Mouse (Mus musculus): ENCODE results near the gene Rtn3. TPM values are rescaled to one million over a fixed set of nuclear protein-coding genes. Genes with fewer than 3 reads are reported as not detected.

Rtn3 gene
- total RNA-seq, 2 experiments from 2014 or later = 80.4 to 166 TPM

DNA sequence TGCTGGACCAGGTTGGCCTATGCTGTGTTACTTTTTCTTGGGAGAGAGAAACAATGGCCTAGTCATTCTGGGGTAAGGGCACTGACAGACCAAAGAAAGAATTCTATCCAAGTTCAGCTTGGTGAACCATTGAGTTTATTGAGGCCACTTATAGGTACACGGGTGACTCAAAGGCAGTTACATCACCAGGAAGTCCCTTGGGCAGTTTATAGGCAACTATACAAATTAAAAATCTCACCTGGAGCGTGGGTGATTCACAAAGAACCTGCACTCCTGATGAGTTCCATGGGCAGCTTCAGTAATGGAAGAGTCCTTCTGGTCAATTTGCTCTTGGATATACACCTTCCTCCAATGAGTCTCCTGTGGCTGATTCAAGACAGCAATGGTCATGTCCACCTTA, 9.6 kb upstream of the Rtn3 start:
- ATAC-seq (replicated peaks; ENCODE audit: poor library complexity, severe bottlenecking) = no peak

GRCm38 (mm10) chr19:7491960-7492359, 8.9 kb upstream of the Rtn3 start:
- ATAC-seq (replicated peaks; ENCODE audit: poor library complexity, severe bottlenecking) = no peak

DNA sequence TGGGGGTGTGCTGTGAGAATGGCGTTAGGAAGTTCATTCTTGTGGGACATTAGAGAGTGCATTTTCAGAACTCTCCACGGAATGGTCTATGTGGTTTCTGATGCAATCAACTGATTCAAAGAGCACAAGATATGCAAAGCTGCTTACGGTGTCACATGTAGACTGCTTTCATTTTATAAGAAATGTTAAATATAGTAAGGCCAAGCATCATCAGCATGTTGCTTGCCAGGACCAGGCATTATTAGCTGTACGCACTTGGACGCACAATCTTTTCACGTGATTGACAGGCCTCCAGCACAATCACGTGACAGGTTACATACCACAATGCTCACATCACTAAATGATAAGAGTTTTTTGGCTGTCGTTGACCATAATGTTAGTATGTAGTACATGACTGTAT, 4.6 kb upstream of the Rtn3 start:
- ATAC-seq (replicated peaks; ENCODE audit: poor library complexity, severe bottlenecking) = peak; percentile 56

GRCm38 (mm10) chr19:7484076-7484475, 995 bp upstream of the Rtn3 start:
- no peak for ATAC-seq (replicated peaks; ENCODE audit: poor library complexity, severe bottlenecking)

DNA sequence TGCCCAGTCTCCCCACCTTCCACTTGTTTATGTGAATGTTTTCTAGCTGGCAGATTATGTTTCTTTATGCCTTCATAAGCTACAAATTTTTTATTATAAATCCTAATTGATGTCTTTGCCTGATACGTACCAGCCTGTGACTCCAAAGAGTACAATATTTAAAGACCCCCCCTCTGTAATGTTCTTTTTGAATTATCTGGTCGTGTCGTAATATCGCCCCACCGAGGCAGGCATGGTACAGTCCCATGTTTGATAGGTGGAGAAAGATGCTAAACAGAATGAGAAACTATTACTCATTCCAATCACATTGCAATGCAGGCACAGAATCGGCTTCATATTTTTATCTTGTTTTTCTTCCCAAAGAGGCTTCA, 416 bp upstream of the Rtn3 start:
- ATAC-seq (replicated peaks; ENCODE audit: poor library complexity, severe bottlenecking) = peak; percentile 15; the same call in 1 of the 2 replicates

- no peak for ATAC-seq (replicated peaks; ENCODE audit: poor library complexity, severe bottlenecking)
Observed at GRCm38 (mm10) chr19:7482266-7482598, 849 bp downstream of the Rtn3 start.

DNA sequence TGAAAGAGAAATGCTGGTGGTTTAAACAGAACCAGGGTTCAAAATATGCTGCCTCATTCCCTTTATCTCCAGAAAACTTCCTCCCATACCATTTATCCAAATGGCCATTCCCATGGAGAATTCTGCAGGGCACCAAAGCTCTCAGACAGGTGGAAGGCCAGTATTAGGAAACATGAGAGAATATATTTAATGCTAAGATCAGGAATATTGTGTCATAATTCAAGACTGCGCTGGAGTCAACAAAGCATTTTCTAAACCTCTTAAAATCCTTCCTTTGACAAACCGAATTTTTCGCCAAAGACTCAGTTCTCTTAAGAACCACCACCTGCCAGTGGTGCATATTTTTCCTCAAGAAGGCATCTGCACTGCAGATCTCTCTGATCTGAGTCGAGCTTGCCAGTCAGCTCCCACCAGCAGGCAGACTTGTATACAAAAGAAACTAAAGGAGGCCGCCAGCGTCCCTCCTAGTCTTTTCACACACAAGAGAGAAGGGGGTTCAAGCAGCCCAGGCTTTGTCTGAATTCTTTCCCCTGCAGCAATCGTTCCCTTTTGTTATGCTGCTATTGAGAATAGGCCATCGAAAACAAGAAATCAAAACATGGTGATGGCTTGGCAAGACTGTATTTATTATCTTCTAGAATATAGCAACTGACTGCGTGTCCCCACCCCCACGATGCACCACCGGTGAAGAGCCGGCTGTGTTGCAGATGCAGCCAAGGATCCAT, 1.4 kb downstream of the Rtn3 start:
- no peak for ATAC-seq (replicated peaks; ENCODE audit: poor library complexity, severe bottlenecking)

- no peak for ATAC-seq (replicated peaks; ENCODE audit: poor library complexity, severe bottlenecking)
Observed at GRCm38 (mm10) chr19:7479751-7480248, 3.3 kb downstream of the Rtn3 start.

- no peak for ATAC-seq (replicated peaks; ENCODE audit: poor library complexity, severe bottlenecking)
Observed at GRCm38 (mm10) chr19:7470643-7471042, 12.4 kb downstream of the Rtn3 start.

- ATAC-seq (replicated peaks; ENCODE audit: poor library complexity, severe bottlenecking) = peak; percentile 66
Observed at GRCm38 (mm10) chr19:7467915-7468314, 15.2 kb downstream of the Rtn3 start.

- ATAC-seq (replicated peaks; ENCODE audit: poor library complexity, severe bottlenecking) = no peak
Observed at GRCm38 (mm10) chr19:7459370-7459769, 23.7 kb downstream of the Rtn3 start.

GRCm38 (mm10) chr19:7458901-7459300, 24.2 kb downstream of the Rtn3 start:
- ATAC-seq (replicated peaks; ENCODE audit: poor library complexity, severe bottlenecking) = no peak

DNA sequence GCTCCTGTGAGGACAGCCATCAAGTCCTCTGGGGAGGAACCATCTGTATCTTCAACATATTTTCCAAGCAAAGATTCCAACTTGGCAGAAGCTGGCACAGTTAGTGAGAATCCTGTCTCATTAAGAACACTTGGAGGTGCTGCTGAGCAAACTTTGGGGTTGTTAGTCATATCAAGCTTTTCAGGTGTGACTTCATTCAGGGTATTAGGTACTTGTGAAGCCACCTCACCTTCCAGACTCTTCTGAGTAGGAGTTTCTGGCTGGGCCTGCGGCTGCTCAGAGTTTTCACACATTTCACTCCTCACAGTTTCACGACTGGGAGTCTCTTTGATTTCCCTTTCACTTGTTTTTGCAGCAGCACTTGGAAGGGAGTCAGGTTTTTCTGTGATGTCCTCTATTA, 26.3 kb downstream of the Rtn3 start:
- ATAC-seq (replicated peaks; ENCODE audit: poor library complexity, severe bottlenecking) = no peak

- no peak for ATAC-seq (replicated peaks; ENCODE audit: poor library complexity, severe bottlenecking)
Observed at GRCm38 (mm10) chr19:7445596-7445995, 37.5 kb downstream of the Rtn3 start.

DNA sequence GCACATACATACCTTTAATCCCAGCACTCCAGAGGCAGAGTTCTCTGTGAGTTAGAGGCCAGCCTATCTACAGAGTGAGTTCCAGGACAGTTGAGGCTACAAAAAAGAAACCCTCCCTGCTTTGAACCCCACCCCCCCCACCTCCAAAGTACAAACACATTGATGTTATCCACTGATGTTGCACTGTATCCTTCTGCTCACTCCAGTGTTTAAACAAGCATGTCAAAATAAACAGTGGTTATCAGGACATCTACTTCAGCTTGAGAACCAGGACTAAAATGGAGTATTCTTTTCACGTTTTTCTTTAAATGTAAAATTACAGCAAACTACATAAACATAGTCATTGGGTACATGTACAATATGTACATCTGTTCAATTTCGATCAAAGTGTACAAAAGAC, 38.0 kb downstream of the Rtn3 start:
- ATAC-seq (replicated peaks; ENCODE audit: poor library complexity, severe bottlenecking) = no peak

GRCm38 (mm10) chr19:7441493-7441892, 41.6 kb downstream of the Rtn3 start:
- peak; percentile 62 for ATAC-seq (replicated peaks; ENCODE audit: poor library complexity, severe bottlenecking)

DNA sequence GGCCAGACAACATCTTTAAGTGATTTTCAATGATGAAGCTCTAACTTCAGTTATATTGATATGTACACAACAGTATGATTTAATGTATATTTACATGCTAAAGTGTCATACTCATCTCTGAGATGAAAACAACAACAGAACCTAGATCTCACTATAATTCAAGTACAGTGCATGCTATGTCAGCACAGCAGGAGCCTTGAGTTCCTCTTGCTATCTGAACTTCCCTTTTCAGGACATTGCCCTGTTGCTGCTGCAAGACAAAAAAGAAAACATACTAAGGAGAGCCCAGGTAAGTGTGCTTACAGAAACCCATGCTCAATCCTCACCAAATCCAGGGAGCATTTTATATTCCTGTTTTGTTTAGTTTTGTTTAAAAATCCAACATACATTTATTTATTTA, 44.8 kb downstream of the Rtn3 start:
- peak; percentile 53 for ATAC-seq (replicated peaks; ENCODE audit: poor library complexity, severe bottlenecking)

DNA sequence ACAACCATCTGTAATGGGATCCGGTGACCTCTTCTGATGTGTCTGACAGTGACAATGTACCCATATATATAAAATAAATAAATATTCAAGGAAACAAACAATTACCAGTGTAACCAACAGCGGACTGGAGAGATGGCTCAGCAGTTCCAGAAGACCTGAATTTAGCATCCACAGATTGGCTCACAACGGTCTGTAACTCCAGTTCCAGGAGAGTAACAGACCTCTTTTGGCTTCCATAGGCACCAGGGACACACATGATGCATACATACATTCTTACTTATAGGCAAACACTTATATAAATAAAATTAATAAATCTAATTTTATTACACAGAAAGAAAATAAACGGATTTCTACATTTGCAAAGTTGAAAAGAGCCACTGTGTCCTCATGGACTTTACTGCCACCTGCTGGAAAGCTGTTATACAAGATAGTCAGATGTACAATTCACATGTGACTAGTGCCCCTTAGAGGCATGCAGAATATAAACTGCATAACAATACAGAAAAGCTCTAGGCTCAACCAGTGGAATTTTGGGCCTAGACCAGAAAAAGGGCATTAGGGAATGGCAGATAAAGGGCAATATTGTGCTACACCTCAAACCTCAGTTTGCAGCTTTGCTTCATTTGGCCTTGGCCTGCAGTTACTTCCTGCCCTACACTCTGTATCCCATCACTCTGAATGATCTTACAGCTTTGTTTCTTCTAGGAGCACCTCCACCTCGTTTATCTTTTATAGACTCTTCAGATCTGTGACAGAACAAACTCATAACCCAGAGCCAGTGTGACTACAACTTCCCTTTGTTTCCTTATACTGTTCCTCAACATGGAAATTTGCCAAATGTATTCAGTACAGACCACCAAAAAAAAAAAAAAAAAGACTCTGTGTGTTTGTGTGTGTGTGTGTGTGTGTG, 46.8 kb downstream of the Rtn3 start:
- ATAC-seq (replicated peaks; ENCODE audit: poor library complexity, severe bottlenecking) = 0 out of 2 replicates have a peak, but pooled peaks have one; percentile 46

DNA sequence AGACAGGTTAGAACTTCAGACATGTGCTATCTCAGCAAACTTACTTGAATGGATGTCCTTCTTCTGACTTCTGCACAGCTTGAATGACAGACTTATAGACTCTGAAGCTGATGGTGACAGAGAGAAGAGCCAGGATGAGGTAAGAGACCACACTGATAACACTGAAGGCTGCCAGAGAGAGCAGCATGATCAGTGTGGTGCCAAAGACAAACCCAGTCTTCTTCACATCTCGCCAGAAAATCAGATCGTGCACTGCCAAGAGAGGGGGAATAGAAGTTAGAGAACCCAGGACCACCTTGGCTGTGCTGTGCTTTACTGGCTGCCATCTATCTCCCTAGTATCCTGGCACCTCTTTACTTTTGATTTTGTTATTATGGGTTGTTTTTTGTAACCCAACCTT, 48.2 kb downstream of the Rtn3 start:
- ATAC-seq (replicated peaks; ENCODE audit: poor library complexity, severe bottlenecking) = no peak

- no peak for ATAC-seq (replicated peaks; ENCODE audit: poor library complexity, severe bottlenecking)
Observed at GRCm38 (mm10) chr19:7425398-7425775, 57.7 kb downstream of the Rtn3 start.

- ATAC-seq (replicated peaks; ENCODE audit: poor library complexity, severe bottlenecking) = no peak
Observed at GRCm38 (mm10) chr19:7424590-7425397, 58.3 kb downstream of the Rtn3 start.

Data from granulocyte monocyte progenitor cell, adult 5-6 weeks (primary cell).